Mouse (Mus musculus) liver, embryonic 12.5 days (tissue): Measurements from ENCODE around the gene Bpifb3. TPM values are rescaled to one million over a fixed set of nuclear protein-coding genes. Genes with fewer than 3 reads are reported as not detected.

Experiments
- ATAC-seq: fragments of 200-750 bp; cut with Nextera tagmentation; 2 replicates; pipeline ENCODE4 v1.8.0; 2017; ENCODE audit warnings: moderate number of reproducible peaks, mild to moderate bottlenecking, moderate library complexity
- H3K27ac ChIP-seq: fragments of 300-500 bp; sonication (generic); 2 replicates; pipeline ENCODE4 v1.5.1; 2016; ENCODE audit warnings: mild to moderate bottlenecking
- H3K27me3 ChIP-seq: fragments of 300-500 bp; sonication (generic); replicated peaks from 2 replicates; pipeline ENCODE4 v1.6.1; 2016; ENCODE audit warnings: mild to moderate bottlenecking, moderate library complexity
- H3K36me3 ChIP-seq: fragments of 300-500 bp; sonication (generic); 2 replicates; pipeline ENCODE4 v1.6.1; 2016; ENCODE audit warnings: mild to moderate bottlenecking, moderate library complexity
- H3K4me1 ChIP-seq: fragments of 300-500 bp; sonication (generic); 2 replicates; pipeline ENCODE4 v1.6.1; 2016
- H3K4me2 ChIP-seq: fragments of 300-500 bp; sonication (generic); 2 replicates; pipeline ENCODE4 v1.6.1; 2016; ENCODE audit warnings: mild to moderate bottlenecking, moderate library complexity
- H3K4me3 ChIP-seq: fragments of 300-500 bp; sonication (generic); 2 replicates; pipeline ENCODE4 v1.5.1; 2016; ENCODE audit warnings: mild to moderate bottlenecking, moderate library complexity
- H3K9ac ChIP-seq: fragments of 300-500 bp; sonication (generic); 2 replicates; pipeline ENCODE4 v1.6.1; 2016; ENCODE audit warnings: mild to moderate bottlenecking, moderate library complexity
- H3K9me3 ChIP-seq: fragments of 300-500 bp; sonication (generic); replicated peaks from 2 replicates; pipeline ENCODE4 v1.6.1; 2016; ENCODE audit warnings: mild to moderate bottlenecking, moderate library complexity
- WGBS: fragments of 180-500 bp; shearing (Covaris S2); methylation state at CpG from one replicate; pipeline ENCODE4 v1.1.7; 2016; ENCODE audit not compliant: insufficient replicate concordance; 5-methylcytosine and 5-hydroxymethylcytosine counted together
- polyA plus RNA-seq: library from polyadenylated mRNA; unstranded; fragments of >200 nt; fragmentation: Nextera tagmentation; extraction: Ambion mirVana; gene quantifications from 2 replicates; pipeline ENCODE4 v1.2.1, GENCODE M21; 2016

The Bpifb3 gene
- not detected in 2 replicates for polyA plus RNA-seq

GRCm38 (mm10) chr2:153917930-153918329 is at the start of gene Bpifb3:
TSS of gene Bpifb3 (plus strand) at chr2:153918230.
- H3K27me3 ChIP-seq = no peaks in the 10 kb centered on the region
- H3K9me3 ChIP-seq = no peaks in the 10 kb centered on the region
- ATAC-seq = no peak
- no peaks in the 10 kb centered on the region for H3K4me1 ChIP-seq
- no peak within 1 kb of the TSS for H3K4me3 ChIP-seq
- H3K9ac ChIP-seq = no peak within 1 kb of the TSS
- no peak within 1 kb of the TSS for H3K27ac ChIP-seq
- H3K4me2 ChIP-seq = no peak within 1 kb of the TSS
- H3K36me3 ChIP-seq = no peaks in the 10 kb centered on the region
- 70% methylated on average over 8 of the region's 8 CpGs for WGBS

- WGBS = 67% methylated on average over 4 of the region's 4 CpGs
- ATAC-seq = no peak
- Histone ChIP-seq H3K4me1 (no peaks in the 10 kb centered on the region), H3K9me3 (no peaks in the 10 kb centered on the region), H3K4me3 (no peak within 1 kb of the TSS), H3K36me3 (no peaks in the 10 kb centered on the region), H3K27me3 (no peaks in the 10 kb centered on the region), H3K4me2 (no peak within 1 kb of the TSS), H3K9ac (no peak within 1 kb of the TSS), H3K27ac (no peak within 1 kb of the TSS)
Measured at GRCm38 (mm10) chr2:153870984-153871383, 47.0 kb upstream of the Bpifb3 start, which contains the start of gene Sun5. TSS of gene Sun5 (minus strand) at chr2:153871084.

- no peak for ATAC-seq
Measured at GRCm38 (mm10) chr2:153874745-153875144, 43.3 kb upstream of the Bpifb3 start, which contains the start of gene Bpifb2. TSS of gene Bpifb2 (plus strand) at chr2:153875045.

GRCm38 (mm10) chr2:153899111-153899510 is 18.9 kb upstream of the Bpifb3 start:
- Histone ChIP-seq H3K9me3 (no peaks in the 10 kb centered on the region), H3K36me3 (no peaks in the 10 kb centered on the region), H3K27me3 (no peaks in the 10 kb centered on the region), H3K4me1 (no peaks in the 10 kb centered on the region), H3K4me2 (no peak overlapping the region), H3K9ac (no peak overlapping the region), H3K4me3 (no peak overlapping the region), H3K27ac (no peak overlapping the region)
- 61% methylated on average over 5 of the region's 5 CpGs for WGBS
- ATAC-seq = no peak

More at GRCm38 (mm10) chr2:153874745-153875144, 43.3 kb upstream of the Bpifb3 start, which contains the start of gene Bpifb2:
- H3K4me1 ChIP-seq = no peaks in the 10 kb centered on the region
- H3K27ac ChIP-seq = no peak within 1 kb of the TSS
- H3K9ac ChIP-seq = no peak within 1 kb of the TSS
- no peak within 1 kb of the TSS for H3K4me3 ChIP-seq
- no peaks in the 10 kb centered on the region for H3K9me3 ChIP-seq
- no peaks in the 10 kb centered on the region for H3K27me3 ChIP-seq
- 49% methylated on average over 9 of the region's 9 CpGs for WGBS
- H3K4me2 ChIP-seq = no peak within 1 kb of the TSS
- no peaks in the 10 kb centered on the region for H3K36me3 ChIP-seq

- Histone ChIP-seq H3K27ac (no peak within 1 kb of the TSS), H3K27me3 (no peaks in the 10 kb centered on the region), H3K4me2 (no peak within 1 kb of the TSS), H3K4me3 (no peak within 1 kb of the TSS), H3K36me3 (no peaks in the 10 kb centered on the region), H3K9me3 (no peaks in the 10 kb centered on the region), H3K4me1 (no peaks in the 10 kb centered on the region), H3K9ac (no peak within 1 kb of the TSS)
- 51% methylated on average over 4 of the region's 4 CpGs for WGBS
- no peak for ATAC-seq
Measured at GRCm38 (mm10) chr2:153900088-153900487, 17.9 kb upstream of the Bpifb3 start, which contains the start of gene Bpifb6. TSS of gene Bpifb6 (plus strand) at chr2:153900388.

GRCm38 (mm10) chr2:153902726-153903125 is 15.3 kb upstream of the Bpifb3 start:
- H3K27ac ChIP-seq = no peak overlapping the region
- no peaks in the 10 kb centered on the region for H3K27me3 ChIP-seq
- no peak overlapping the region for H3K9ac ChIP-seq
- WGBS = 63% methylated on average over 6 of the region's 6 CpGs
- no peaks in the 10 kb centered on the region for H3K9me3 ChIP-seq
- no peak overlapping the region for H3K4me2 ChIP-seq
- no peak overlapping the region for H3K4me3 ChIP-seq
- no peaks in the 10 kb centered on the region for H3K4me1 ChIP-seq
- ATAC-seq = no peak
- no peaks in the 10 kb centered on the region for H3K36me3 ChIP-seq

GRCm38 (mm10) chr2:153906626-153907025 is 11.4 kb upstream of the Bpifb3 start:
- 69% methylated on average over 4 of the region's 4 CpGs for WGBS
- Histone ChIP-seq H3K4me1 (no peaks in the 10 kb centered on the region), H3K9me3 (no peaks in the 10 kb centered on the region), H3K27ac (no peak overlapping the region), H3K9ac (no peak overlapping the region), H3K4me2 (no peak overlapping the region), H3K27me3 (no peaks in the 10 kb centered on the region), H3K4me3 (no peak overlapping the region), H3K36me3 (no peaks in the 10 kb centered on the region)
- ATAC-seq = no peak

GRCm38 (mm10) chr2:153914151-153914550 is 3.9 kb upstream of the Bpifb3 start:
- no peak overlapping the region for H3K27ac ChIP-seq
- no peak overlapping the region for H3K9ac ChIP-seq
- ATAC-seq = no peak
- no peak overlapping the region for H3K4me2 ChIP-seq
- WGBS = 60% methylated on average over 5 of the region's 5 CpGs
- no peaks in the 10 kb centered on the region for H3K27me3 ChIP-seq
- no peak overlapping the region for H3K4me3 ChIP-seq
- no peaks in the 10 kb centered on the region for H3K4me1 ChIP-seq
- H3K9me3 ChIP-seq = no peaks in the 10 kb centered on the region
- H3K36me3 ChIP-seq = no peaks in the 10 kb centered on the region

GRCm38 (mm10) chr2:153921246-153921645 is 3.2 kb downstream of the Bpifb3 start:
- Histone ChIP-seq H3K36me3 (no peaks in the 10 kb centered on the region), H3K9me3 (no peaks in the 10 kb centered on the region), H3K4me3 (no peak overlapping the region), H3K9ac (no peak overlapping the region), H3K4me2 (no peak overlapping the region), H3K4me1 (no peaks in the 10 kb centered on the region), H3K27me3 (no peaks in the 10 kb centered on the region; the same call in 1 of the 2 replicates), H3K27ac (no peak overlapping the region)
- WGBS = 68% methylated on average over 6 of the region's 6 CpGs
- ATAC-seq = no peak

GRCm38 (mm10) chr2:153929871-153930413 is 11.9 kb downstream of the Bpifb3 start:
- Histone ChIP-seq H3K27ac (no peak overlapping the region), H3K4me1 (no peaks in the 10 kb centered on the region), H3K9ac (no peak overlapping the region), H3K4me3 (no peak overlapping the region), H3K27me3 (no peaks in the 10 kb centered on the region), H3K36me3 (no peaks in the 10 kb centered on the region), H3K4me2 (no peak overlapping the region), H3K9me3 (no peaks in the 10 kb centered on the region)
- ATAC-seq = no peak; the same call in 1 of the 2 replicates
- 39% methylated on average over 3 of the region's 3 CpGs for WGBS

GRCm38 (mm10) chr2:153931125-153931524 is 13.1 kb downstream of the Bpifb3 start:
- no peak overlapping the region for H3K27ac ChIP-seq
- H3K4me1 ChIP-seq = no peaks in the 10 kb centered on the region
- H3K36me3 ChIP-seq = no peaks in the 10 kb centered on the region
- no peaks in the 10 kb centered on the region for H3K9me3 ChIP-seq
- H3K27me3 ChIP-seq = no peaks in the 10 kb centered on the region
- 61% methylated on average over 6 of the region's 6 CpGs for WGBS
- ATAC-seq = no peak
- H3K4me3 ChIP-seq = no peak overlapping the region
- H3K9ac ChIP-seq = no peak overlapping the region
- H3K4me2 ChIP-seq = no peak overlapping the region

- Histone ChIP-seq H3K27ac (no peak overlapping the region), H3K9me3 (no peaks in the 10 kb centered on the region), H3K4me2 (no peak overlapping the region), H3K4me1 (no peaks in the 10 kb centered on the region), H3K27me3 (no peaks in the 10 kb centered on the region), H3K36me3 (no peaks in the 10 kb centered on the region), H3K9ac (no peak overlapping the region), H3K4me3 (no peak overlapping the region)
- ATAC-seq = no peak
- WGBS = 69% methylated on average over 6 of the region's 6 CpGs
Measured at GRCm38 (mm10) chr2:153933311-153933710, 15.3 kb downstream of the Bpifb3 start.

- Histone ChIP-seq H3K27ac (no peak overlapping the region), H3K4me1 (no peaks in the 10 kb centered on the region), H3K4me2 (no peak overlapping the region), H3K27me3 (no peaks in the 10 kb centered on the region), H3K9me3 (no peaks in the 10 kb centered on the region), H3K36me3 (no peaks in the 10 kb centered on the region), H3K9ac (no peak overlapping the region), H3K4me3 (no peak overlapping the region)
- 79% methylated on average over 6 of the region's 6 CpGs for WGBS
- no peak for ATAC-seq
Measured at GRCm38 (mm10) chr2:153935348-153935747, 17.3 kb downstream of the Bpifb3 start.
